Mouse (Mus musculus): ENCODE measurements around the gene Calm1. TPM values are rescaled to one million over a fixed set of nuclear protein-coding genes. Genes with fewer than 3 reads are reported as not detected.

Gene Calm1
- polyA plus RNA-seq, 1 experiment from 2014 or later: 1,120 TPM

DNA sequence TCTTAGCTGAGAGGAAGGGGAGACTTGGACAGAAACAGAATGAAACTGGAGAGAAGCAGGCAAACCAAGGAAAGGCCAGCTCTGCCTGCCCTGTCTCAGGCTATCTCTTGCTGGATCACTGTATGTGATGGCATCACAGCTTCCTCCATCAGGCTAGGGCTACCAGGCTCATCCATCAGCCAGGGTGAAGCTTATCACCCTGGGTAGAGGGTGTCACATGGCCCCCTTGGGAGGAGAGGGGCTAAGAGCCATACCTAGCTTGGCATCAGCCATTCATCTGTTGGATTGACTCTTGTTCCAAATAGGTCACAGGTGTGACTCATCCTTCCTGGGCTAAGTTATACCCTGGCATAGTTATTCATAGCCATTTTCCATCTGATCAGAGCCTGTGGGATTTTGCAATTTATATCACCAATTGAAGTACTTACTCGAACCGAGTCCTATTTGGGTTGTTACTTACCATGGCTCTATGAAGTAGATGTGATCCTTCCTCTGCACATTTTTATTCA, 56.3 kb downstream of the Calm1 start:
- no peak overlapping the region for H3K4me2 ChIP-seq (ENCODE audit: low read depth, severe bottlenecking)
- H3K9ac ChIP-seq (ENCODE audit: low read length): no peak overlapping the region
- no peaks in the 10 kb centered on the region for H3K4me1 ChIP-seq (ENCODE audit: control insufficient read depth, insufficient read depth, low read length)
- no peaks in the 10 kb centered on the region for H3K27me3 ChIP-seq (ENCODE audit: control insufficient read depth, insufficient read depth, low read length)
- H3K9me3 ChIP-seq (ENCODE audit: control insufficient read depth, low read length): no peaks in the 10 kb centered on the region
- H3K4me3 ChIP-seq (ENCODE audit: low read depth, low read length): no peak overlapping the region
- no peak overlapping the region for H3K27ac ChIP-seq (replicated peaks; ENCODE audit: low read depth, low read length)
- no peak for ATAC-seq (ENCODE audit: insufficient number of reproducible peaks, low FRiP score, low TSS enrichment, low read depth)
- 89% methylated on average over 2 of the region's 2 CpGs for WGBS
- no peak for DNase-seq (ENCODE audit: low spot score)
- no peaks in the 10 kb centered on the region for H3K36me3 ChIP-seq (ENCODE audit: control insufficient read depth, insufficient read depth, low read length)

DNA sequence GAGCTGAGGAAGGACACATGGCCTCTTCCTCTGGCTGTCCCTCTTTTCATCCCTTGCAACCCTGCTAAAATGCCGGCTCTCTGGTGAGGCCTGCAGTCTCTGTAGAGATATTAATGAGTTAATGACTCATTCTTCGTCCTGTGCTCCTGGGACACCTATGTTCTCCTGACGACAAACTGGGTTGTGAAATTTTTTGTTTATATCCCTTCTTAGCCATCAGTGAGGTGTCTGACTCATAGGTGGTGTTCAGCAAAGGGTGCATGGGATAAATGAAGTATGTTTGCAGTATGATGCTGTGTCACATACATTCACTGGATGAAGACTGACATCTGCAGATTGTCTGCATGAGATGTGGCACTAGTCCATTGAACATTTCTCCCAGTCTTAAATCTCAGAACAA, 58.5 kb downstream of the Calm1 start:
- H3K4me2 ChIP-seq (ENCODE audit: low read depth, severe bottlenecking): no peak overlapping the region
- H3K27me3 ChIP-seq (ENCODE audit: control insufficient read depth, insufficient read depth, low read length): no peaks in the 10 kb centered on the region
- H3K9ac ChIP-seq (ENCODE audit: low read length): no peak overlapping the region
- H3K4me1 ChIP-seq (ENCODE audit: control insufficient read depth, insufficient read depth, low read length): no peaks in the 10 kb centered on the region
- ATAC-seq (ENCODE audit: insufficient number of reproducible peaks, low FRiP score, low TSS enrichment, low read depth): no peak
- no peak overlapping the region for H3K27ac ChIP-seq (replicated peaks; ENCODE audit: low read depth, low read length)
- H3K9me3 ChIP-seq (ENCODE audit: control insufficient read depth, low read length): no peaks in the 10 kb centered on the region
- DNase-seq (ENCODE audit: low spot score): no peak
- H3K4me3 ChIP-seq (ENCODE audit: low read depth, low read length): no peak overlapping the region
- no peaks in the 10 kb centered on the region for H3K36me3 ChIP-seq (ENCODE audit: control insufficient read depth, insufficient read depth, low read length)
- WGBS: 75% methylated on average over 3 of the region's 3 CpGs

Other genes starting within 250 kb of the Calm1 start
- gene Kcnk13, start 234.9 kb upstream of the Calm1 start, polyA plus RNA-seq (2014; fragmentation: Nextera tagmentation; extraction: Ambion mirVana): 0.56 and 0.78 TPM in 2 replicates
- gene Psmc1, start 89.3 kb upstream of the Calm1 start, polyA plus RNA-seq (2014; fragmentation: Nextera tagmentation; extraction: Ambion mirVana): 410 and 413 TPM in 2 replicates
- 12.8 and 15.2 TPM in 2 replicates for gene Nrde2, start 39.8 kb upstream of the Calm1 start, polyA plus RNA-seq (2014; fragmentation: Nextera tagmentation; extraction: Ambion mirVana)

Data from limb, embryonic 11.5 days (tissue).